Mouse (Mus musculus) bone marrow, adult 2 months (tissue): ENCODE measurements at regions not wholly inside any gene's neighbourhood (a gene's known extent, or its start where the extent isn't known, plus 50 kb on each side); places are given as distances from the start of the nearest gene placed in this dataset.

Experiments
- CTCF ChIP-seq: fragments of 200-500 bp; IDR thresholded peaks from 2 replicates; pipeline ENCODE4 v1.5.1; 2011; ENCODE audit warnings: low read length, control low read depth; ENCODE audit not compliant: control insufficient read depth, insufficient read depth
- POLR2A ChIP-seq: fragments of 200-500 bp; IDR thresholded peaks from 2 replicates; pipeline ENCODE4 v1.6.1; 2011; ENCODE audit warnings: low read depth, mild to moderate bottlenecking, control low read depth, low read length, borderline replicate concordance; ENCODE audit not compliant: control insufficient read depth

DNA sequence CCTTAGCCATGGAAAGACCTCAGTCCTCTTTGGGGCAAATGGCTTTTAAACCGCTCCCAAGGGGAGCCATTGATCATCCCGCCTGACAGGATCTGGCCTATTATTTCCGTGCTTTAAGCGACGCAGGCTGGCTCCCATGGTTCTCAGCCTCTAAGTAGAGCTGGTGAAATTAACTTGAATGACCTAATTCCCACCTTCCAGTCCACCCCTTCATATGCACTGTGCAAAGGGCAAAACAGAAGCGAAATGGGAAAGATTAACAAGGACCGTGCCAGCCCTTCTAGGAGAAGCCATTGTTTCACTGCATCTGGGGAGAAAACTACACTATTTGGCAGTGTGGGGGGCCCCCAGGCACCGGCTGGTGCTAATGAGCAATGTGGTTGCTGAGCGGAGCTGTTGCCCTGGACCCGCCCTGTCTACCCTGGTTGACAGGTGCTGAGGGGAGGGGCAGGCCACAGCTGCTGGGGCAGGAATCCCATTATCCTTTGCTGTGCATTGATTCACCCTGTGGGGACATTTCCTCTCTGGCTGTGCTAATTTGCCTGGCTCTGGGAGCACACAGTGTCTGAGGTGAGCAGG lies 378.3 kb upstream of the Id2 start:
- TF ChIP-seq CTCF (no peak), POLR2A (no peak)
